Mouse (Mus musculus): ENCODE data around the gene Gm21970.

DNA sequence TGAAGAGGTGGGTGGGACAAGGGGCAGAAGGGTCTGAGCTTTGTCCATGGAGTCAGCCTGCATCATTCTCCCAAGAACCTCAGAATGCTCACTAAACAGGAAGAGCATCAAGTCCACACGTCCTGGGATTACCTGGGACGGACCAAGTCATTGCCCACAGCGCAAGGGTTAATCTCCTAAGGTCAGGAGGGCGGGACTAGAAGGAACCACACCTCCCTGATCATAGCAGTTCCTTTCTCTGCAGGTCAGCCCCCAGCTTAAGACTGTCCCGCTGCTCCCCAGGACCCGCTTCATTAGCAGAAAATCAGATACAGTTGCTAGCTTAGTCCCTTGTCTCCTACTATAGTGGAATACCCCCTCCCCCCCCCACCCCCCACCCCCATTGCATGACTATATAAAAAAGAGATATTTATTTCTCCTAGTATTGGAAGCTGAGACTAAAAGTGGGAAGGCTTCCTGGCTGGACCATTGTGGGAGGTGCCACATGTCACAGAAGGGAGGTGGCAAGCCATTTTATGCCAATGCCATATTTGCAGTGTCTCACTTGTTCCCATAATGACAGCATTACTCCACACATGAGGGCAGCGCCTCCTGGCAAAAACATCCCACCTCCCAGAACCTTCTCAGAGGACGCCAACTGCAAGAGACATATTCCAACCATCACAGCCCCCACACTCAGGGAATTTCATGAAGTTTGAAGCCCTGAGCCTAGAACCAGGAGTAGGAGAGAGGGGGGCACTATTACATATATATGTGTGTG, 4.3 kb downstream of the Gm21970 start:
- no peak for TF ChIP-seq CTCF (IDR thresholded peaks at IDR 0.05; ENCODE audit: control insufficient read depth, insufficient read depth, insufficient replicate concordance, low read depth, low read length)
- no peak for TF ChIP-seq POLR2A (IDR thresholded peaks at IDR 0.05; ENCODE audit: control insufficient read depth, low read depth, low read length)
